Mouse (Mus musculus): ENCODE measurements at regions not wholly inside any gene's neighbourhood (a gene's known extent, or its start where the extent isn't known, plus 50 kb on each side); places are given as distances from the start of the nearest gene placed in this dataset.

- Histone ChIP-seq H3K36me3 (ENCODE audit: insufficient read depth, low read length) (no peaks in the 10 kb centered on the region), H3K9ac (replicated peaks; ENCODE audit: low read length) (no peak overlapping the region), H3K9me3 (ENCODE audit: low read length) (no peaks in the 10 kb centered on the region), H3K27ac (ENCODE audit: low read length) (no peak overlapping the region), H3K4me2 (replicated peaks; ENCODE audit: low read depth, low read length) (no peak overlapping the region), H3K4me3 (ENCODE audit: low read length) (no peak overlapping the region), H3K27me3 (ENCODE audit: insufficient read depth, low read length) (no peaks in the 10 kb centered on the region), H3K4me1 (ENCODE audit: insufficient read depth, low read length) (no peaks in the 10 kb centered on the region)
- ATAC-seq (ENCODE audit: low FRiP score, low TSS enrichment), result no peak
- WGBS, result 94% methylated on average over 3 of the region's 3 CpGs
Observed at GRCm38 (mm10) chr2:12759931-12760330, 163.9 kb upstream of the Pter start.

GRCm38 (mm10) chr2:12761461-12761860 is 162.4 kb upstream of the Pter start:
- H3K27ac ChIP-seq (ENCODE audit: low read length), result no peak overlapping the region
- H3K4me3 ChIP-seq (ENCODE audit: low read length), result no peak overlapping the region
- H3K4me1 ChIP-seq (ENCODE audit: insufficient read depth, low read length), result no peaks in the 10 kb centered on the region
- no peaks in the 10 kb centered on the region for H3K9me3 ChIP-seq (ENCODE audit: low read length)
- H3K4me2 ChIP-seq (replicated peaks; ENCODE audit: low read depth, low read length), result no peak overlapping the region
- H3K9ac ChIP-seq (replicated peaks; ENCODE audit: low read length), result no peak overlapping the region
- H3K36me3 ChIP-seq (ENCODE audit: insufficient read depth, low read length), result no peaks in the 10 kb centered on the region
- H3K27me3 ChIP-seq (ENCODE audit: insufficient read depth, low read length), result no peaks in the 10 kb centered on the region
- ATAC-seq (ENCODE audit: low FRiP score, low TSS enrichment), result no peak
- WGBS, result 76% methylated on average over 3 of the region's 3 CpGs

- no peak overlapping the region for H3K9ac ChIP-seq (replicated peaks; ENCODE audit: low read length)
- H3K36me3 ChIP-seq (ENCODE audit: insufficient read depth, low read length), result no peaks in the 10 kb centered on the region
- H3K27ac ChIP-seq (ENCODE audit: low read length), result no peak overlapping the region
- H3K4me1 ChIP-seq (ENCODE audit: insufficient read depth, low read length), result no peaks in the 10 kb centered on the region
- no peak overlapping the region for H3K4me3 ChIP-seq (ENCODE audit: low read length)
- 92% methylated on average over 1 of the region's 1 CpGs for WGBS
- no peak overlapping the region for H3K4me2 ChIP-seq (replicated peaks; ENCODE audit: low read depth, low read length)
- no peaks in the 10 kb centered on the region for H3K27me3 ChIP-seq (ENCODE audit: insufficient read depth, low read length)
- no peak for ATAC-seq (ENCODE audit: low FRiP score, low TSS enrichment)
- no peaks in the 10 kb centered on the region for H3K9me3 ChIP-seq (ENCODE audit: low read length)
Observed at GRCm38 (mm10) chr2:12764510-12764909, 159.3 kb upstream of the Pter start.

GRCm38 (mm10) chr2:12765336-12765735 is 158.5 kb upstream of the Pter start:
- Histone ChIP-seq H3K4me1 (ENCODE audit: insufficient read depth, low read length) (no peaks in the 10 kb centered on the region), H3K27ac (ENCODE audit: low read length) (no peak overlapping the region), H3K27me3 (ENCODE audit: insufficient read depth, low read length) (no peaks in the 10 kb centered on the region), H3K9ac (replicated peaks; ENCODE audit: low read length) (no peak overlapping the region), H3K4me3 (ENCODE audit: low read length) (no peak overlapping the region), H3K4me2 (replicated peaks; ENCODE audit: low read depth, low read length) (no peak overlapping the region), H3K36me3 (ENCODE audit: insufficient read depth, low read length) (no peaks in the 10 kb centered on the region), H3K9me3 (ENCODE audit: low read length) (no peaks in the 10 kb centered on the region)
- WGBS, result 79% methylated on average over 2 of the region's 2 CpGs
- no peak for ATAC-seq (ENCODE audit: low FRiP score, low TSS enrichment)

GRCm38 (mm10) chr2:12776866-12777265 is 147.0 kb upstream of the Pter start:
- WGBS, result 28% methylated on average over 3 of the region's 3 CpGs
- H3K27ac ChIP-seq (ENCODE audit: low read length), result no peak overlapping the region
- no peak overlapping the region for H3K4me2 ChIP-seq (replicated peaks; ENCODE audit: low read depth, low read length)
- no peaks in the 10 kb centered on the region for H3K4me1 ChIP-seq (ENCODE audit: insufficient read depth, low read length)
- no peak overlapping the region for H3K9ac ChIP-seq (replicated peaks; ENCODE audit: low read length)
- no peaks in the 10 kb centered on the region for H3K9me3 ChIP-seq (ENCODE audit: low read length)
- no peak for ATAC-seq (ENCODE audit: low FRiP score, low TSS enrichment)
- H3K4me3 ChIP-seq (ENCODE audit: low read length), result no peak overlapping the region
- H3K27me3 ChIP-seq (ENCODE audit: insufficient read depth, low read length), result no peaks in the 10 kb centered on the region
- no peaks in the 10 kb centered on the region for H3K36me3 ChIP-seq (ENCODE audit: insufficient read depth, low read length)

GRCm38 (mm10) chr2:12777696-12778095 is 146.1 kb upstream of the Pter start:
- Histone ChIP-seq H3K36me3 (ENCODE audit: insufficient read depth, low read length) (no peaks in the 10 kb centered on the region), H3K4me1 (ENCODE audit: insufficient read depth, low read length) (no peaks in the 10 kb centered on the region), H3K9ac (replicated peaks; ENCODE audit: low read length) (no peak overlapping the region), H3K27ac (ENCODE audit: low read length) (no peak overlapping the region), H3K27me3 (ENCODE audit: insufficient read depth, low read length) (no peaks in the 10 kb centered on the region), H3K4me2 (replicated peaks; ENCODE audit: low read depth, low read length) (no peak overlapping the region), H3K9me3 (ENCODE audit: low read length) (no peaks in the 10 kb centered on the region), H3K4me3 (ENCODE audit: low read length) (no peak overlapping the region)
- 50% methylated on average over 2 of the region's 2 CpGs for WGBS
- ATAC-seq (ENCODE audit: low FRiP score, low TSS enrichment), result no peak

GRCm38 (mm10) chr2:12792596-12792995 is 131.2 kb upstream of the Pter start:
- Histone ChIP-seq H3K9ac (replicated peaks; ENCODE audit: low read length) (no peak overlapping the region), H3K27ac (ENCODE audit: low read length) (no peak overlapping the region), H3K27me3 (ENCODE audit: insufficient read depth, low read length) (no peaks in the 10 kb centered on the region), H3K9me3 (ENCODE audit: low read length) (no peaks in the 10 kb centered on the region), H3K4me3 (ENCODE audit: low read length) (no peak overlapping the region), H3K4me1 (ENCODE audit: insufficient read depth, low read length) (no peaks in the 10 kb centered on the region), H3K36me3 (ENCODE audit: insufficient read depth, low read length) (no peaks in the 10 kb centered on the region), H3K4me2 (replicated peaks; ENCODE audit: low read depth, low read length) (no peak overlapping the region)
- no peak for ATAC-seq (ENCODE audit: low FRiP score, low TSS enrichment)
- 77% methylated on average over 2 of the region's 2 CpGs for WGBS

- H3K4me3 ChIP-seq (ENCODE audit: low read length), result no peak overlapping the region
- H3K27me3 ChIP-seq (ENCODE audit: insufficient read depth, low read length), result no peaks in the 10 kb centered on the region
- ATAC-seq (ENCODE audit: low FRiP score, low TSS enrichment), result no peak
- H3K4me2 ChIP-seq (replicated peaks; ENCODE audit: low read depth, low read length), result no peak overlapping the region
- no peaks in the 10 kb centered on the region for H3K4me1 ChIP-seq (ENCODE audit: insufficient read depth, low read length)
- H3K27ac ChIP-seq (ENCODE audit: low read length), result no peak overlapping the region
- no peaks in the 10 kb centered on the region for H3K36me3 ChIP-seq (ENCODE audit: insufficient read depth, low read length)
- WGBS, result 73% methylated on average over 1 of the region's 1 CpGs
- H3K9ac ChIP-seq (replicated peaks; ENCODE audit: low read length), result no peak overlapping the region
- H3K9me3 ChIP-seq (ENCODE audit: low read length), result no peaks in the 10 kb centered on the region
Observed at GRCm38 (mm10) chr2:12797615-12798169, 126.1 kb upstream of the Pter start.

GRCm38 (mm10) chr2:12799153-12799925 is 124.5 kb upstream of the Pter start:
- WGBS, result 94% methylated on average over 4 of the region's 4 CpGs
- Histone ChIP-seq H3K4me1 (ENCODE audit: insufficient read depth, low read length) (no peaks in the 10 kb centered on the region), H3K4me3 (ENCODE audit: low read length) (no peak overlapping the region), H3K27ac (ENCODE audit: low read length) (no peak overlapping the region), H3K4me2 (replicated peaks; ENCODE audit: low read depth, low read length) (no peak overlapping the region), H3K36me3 (ENCODE audit: insufficient read depth, low read length) (no peaks in the 10 kb centered on the region), H3K9me3 (ENCODE audit: low read length) (no peaks in the 10 kb centered on the region), H3K9ac (replicated peaks; ENCODE audit: low read length) (no peak overlapping the region), H3K27me3 (ENCODE audit: insufficient read depth, low read length) (no peaks in the 10 kb centered on the region)
- ATAC-seq (ENCODE audit: low FRiP score, low TSS enrichment), result no peak

GRCm38 (mm10) chr2:12802667-12803066 is 121.2 kb upstream of the Pter start:
- Histone ChIP-seq H3K9me3 (ENCODE audit: low read length) (no peaks in the 10 kb centered on the region), H3K9ac (replicated peaks; ENCODE audit: low read length) (no peak overlapping the region), H3K4me2 (replicated peaks; ENCODE audit: low read depth, low read length) (no peak overlapping the region), H3K4me3 (ENCODE audit: low read length) (no peak overlapping the region), H3K27me3 (ENCODE audit: insufficient read depth, low read length) (no peaks in the 10 kb centered on the region), H3K4me1 (ENCODE audit: insufficient read depth, low read length) (no peaks in the 10 kb centered on the region), H3K36me3 (ENCODE audit: insufficient read depth, low read length) (no peaks in the 10 kb centered on the region), H3K27ac (ENCODE audit: low read length) (no peak overlapping the region)
- 94% methylated on average over 1 of the region's 1 CpGs for WGBS
- no peak for ATAC-seq (ENCODE audit: low FRiP score, low TSS enrichment)
